Mouse (Mus musculus): ENCODE data around the gene Kif12.

Kif12 gene

DNA sequence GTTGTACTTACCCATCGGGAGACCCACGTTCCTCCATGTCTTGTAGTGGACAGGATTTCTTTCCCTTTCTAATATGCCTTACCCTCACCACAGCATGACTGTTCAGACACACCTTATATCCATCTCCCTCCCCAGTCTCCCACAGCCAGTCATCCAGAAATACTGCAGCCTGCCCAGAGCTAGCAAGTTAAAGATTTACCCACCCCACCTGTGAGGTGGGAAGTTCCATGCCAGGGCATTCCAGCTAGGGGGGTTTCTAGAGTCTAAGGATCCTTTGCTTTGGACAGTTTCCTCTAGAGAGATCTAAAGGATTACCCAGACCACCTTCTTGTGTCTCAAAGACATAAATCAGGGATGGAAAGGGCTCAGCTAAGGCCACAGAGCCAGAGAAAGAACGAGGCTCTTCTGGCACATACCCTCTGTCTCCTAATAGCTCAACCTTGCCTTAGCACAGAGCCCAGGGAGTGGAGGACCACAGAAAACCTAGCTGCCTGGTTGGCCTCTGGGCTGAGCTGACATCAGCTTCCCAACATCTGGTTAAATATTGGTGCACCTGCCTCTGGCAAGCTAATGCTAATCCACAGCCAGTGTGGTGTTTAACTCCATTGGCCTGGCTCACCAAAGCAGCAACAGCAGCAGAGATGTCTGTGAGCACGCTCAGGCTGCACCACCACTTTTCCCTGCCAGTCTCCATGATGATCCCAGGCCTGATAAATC lies at the start of gene Kif12:
TSS of gene Kif12 (minus strand) at position 163 of the 717 bp plus-strand sequence.
- DNase-seq (ENCODE audit: low read depth, low spot score) = no peak

- DNase-seq (ENCODE audit: low read depth, low spot score) = no peak
Observed at GRCm38 (mm10) chr4:63221096-63221958, 49.4 kb upstream of the Kif12 start.

DNA sequence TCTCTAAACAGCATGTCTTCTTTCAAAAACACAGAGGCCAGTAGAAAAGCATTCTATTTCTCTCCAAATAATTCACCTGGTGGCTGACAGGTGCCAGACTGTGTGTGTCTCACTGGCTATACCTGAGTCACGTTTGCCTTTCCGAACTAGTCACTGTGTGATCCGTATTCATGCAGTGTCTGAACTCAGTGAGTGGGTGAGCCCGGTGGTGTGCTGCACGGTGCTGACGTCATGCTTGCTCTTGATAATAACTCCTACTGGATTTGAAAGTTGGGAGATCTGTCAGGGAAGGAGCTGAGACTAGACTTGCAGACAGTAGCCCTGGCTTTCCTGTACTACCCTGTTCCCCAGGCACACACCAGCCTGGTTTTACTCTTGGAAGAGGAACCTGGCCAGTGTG lies 47.7 kb upstream of the Kif12 start:
- no peak for DNase-seq (ENCODE audit: low read depth, low spot score)

DNA sequence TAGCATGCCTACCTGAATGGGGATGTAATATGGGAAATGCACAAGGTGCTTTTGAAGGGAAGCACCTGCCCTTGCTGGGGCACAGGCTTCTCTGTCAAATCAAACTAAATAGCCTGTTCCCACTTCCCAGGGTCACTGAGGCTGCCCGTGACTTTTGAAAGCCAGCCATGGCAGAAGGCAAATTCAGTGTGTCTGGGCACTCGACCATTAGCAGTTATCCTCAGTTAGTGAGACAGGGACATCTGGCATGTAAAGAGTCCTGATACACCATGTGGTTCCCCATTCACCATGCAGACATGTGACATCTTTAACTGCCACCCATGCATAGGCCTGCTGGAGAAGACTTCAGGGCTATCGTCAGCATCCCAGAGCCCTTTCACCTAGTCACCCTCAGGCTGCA lies 47.1 kb upstream of the Kif12 start:
- DNase-seq (ENCODE audit: low read depth, low spot score) = no peak

- no peak for DNase-seq (ENCODE audit: low read depth, low spot score)
Observed at GRCm38 (mm10) chr4:63217513-63217912, 45.6 kb upstream of the Kif12 start.

DNA sequence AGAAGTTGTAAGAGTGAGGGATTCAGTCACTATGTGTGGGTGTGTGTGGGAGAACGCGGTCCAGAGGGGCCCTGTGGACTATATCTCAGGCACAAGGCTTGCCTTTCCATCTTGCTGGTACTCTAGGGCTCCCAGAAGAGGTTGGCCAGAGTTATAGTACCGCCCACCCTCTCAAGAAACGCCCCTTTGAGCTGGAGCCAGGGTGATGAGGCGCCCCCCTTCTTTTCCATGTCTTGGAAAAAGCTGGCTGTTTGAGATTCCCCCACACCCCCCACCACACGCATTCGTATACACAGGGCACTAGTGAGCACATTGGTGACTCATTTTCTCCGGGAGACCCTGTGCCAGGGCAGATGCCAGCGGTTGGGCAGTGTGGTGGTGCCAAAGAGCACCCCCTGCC lies 44.6 kb upstream of the Kif12 start:
- no peak for DNase-seq (ENCODE audit: low read depth, low spot score)

DNA sequence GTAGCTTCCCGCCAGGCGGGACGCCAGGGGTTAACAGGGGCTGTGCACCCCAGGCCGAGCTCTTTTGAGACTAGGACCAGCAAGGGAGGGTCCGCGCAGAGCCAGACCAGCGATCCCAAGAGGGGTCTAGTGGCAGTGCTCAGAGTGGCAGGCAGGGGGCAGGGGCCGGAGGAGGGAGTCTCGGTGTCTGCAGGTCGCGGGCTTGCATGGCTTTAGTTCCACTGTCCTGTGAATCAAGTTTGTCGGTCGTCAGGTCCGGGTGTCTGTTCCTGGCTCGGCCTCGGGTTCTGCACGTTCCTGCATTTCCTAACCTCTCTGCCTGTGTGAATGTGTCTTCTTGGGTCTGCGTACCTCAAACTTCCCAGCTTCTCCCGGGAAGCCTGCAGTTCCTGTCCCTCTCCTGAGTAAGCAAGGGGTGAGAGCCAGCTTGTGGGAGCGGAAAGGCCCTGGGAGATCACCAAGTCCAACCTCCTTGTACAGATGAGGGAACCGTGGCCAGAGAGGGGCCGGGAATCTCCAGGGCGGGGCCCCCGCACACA lies 44.1 kb upstream of the Kif12 start:
- DNase-seq (ENCODE audit: low read depth, low spot score) = no peak

GRCm38 (mm10) chr4:63215185-63215992 lies 43.5 kb upstream of the Kif12 start:
- no peak for DNase-seq (ENCODE audit: low read depth, low spot score)

DNA sequence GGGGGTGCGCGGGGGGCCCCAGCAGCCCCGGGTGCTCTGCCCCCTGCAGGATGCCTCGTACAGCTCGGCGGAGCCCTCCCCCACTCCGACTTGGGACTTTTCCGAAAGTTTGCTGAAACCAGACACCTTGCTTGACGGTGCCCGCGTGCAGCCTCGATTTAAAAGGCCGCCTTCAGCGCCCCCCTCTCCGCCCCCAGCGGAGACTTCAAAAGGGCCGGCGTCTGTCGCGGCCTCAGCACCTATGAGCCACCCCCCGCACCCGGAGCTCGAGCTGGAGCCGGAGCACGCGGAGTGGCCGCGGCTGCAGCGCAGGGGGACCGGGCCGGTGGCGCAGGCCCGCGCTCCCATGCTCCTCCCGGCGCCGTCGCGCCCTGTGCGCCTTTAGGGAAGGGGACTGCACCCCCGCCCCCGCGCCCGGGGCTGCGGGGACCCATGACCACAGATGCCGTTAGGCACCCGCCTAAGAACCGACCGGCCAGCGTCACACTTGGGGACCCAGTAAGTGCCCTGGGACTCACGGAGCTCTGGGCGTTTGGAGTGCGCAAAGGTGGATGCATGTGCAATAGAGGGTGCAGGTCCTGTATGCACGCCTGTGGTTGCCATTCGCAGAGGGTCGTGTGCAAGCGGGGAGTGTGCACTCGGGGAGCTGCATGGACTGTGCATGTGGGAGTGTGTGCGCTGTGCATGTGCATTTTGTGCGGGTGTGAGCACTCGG lies 42.1 kb upstream of the Kif12 start, which contains the start of gene Col27a1:
TSS of gene Col27a1 (plus strand) at position 98 of the 715 bp plus-strand sequence.
- no peak for DNase-seq (ENCODE audit: low read depth, low spot score)

DNA sequence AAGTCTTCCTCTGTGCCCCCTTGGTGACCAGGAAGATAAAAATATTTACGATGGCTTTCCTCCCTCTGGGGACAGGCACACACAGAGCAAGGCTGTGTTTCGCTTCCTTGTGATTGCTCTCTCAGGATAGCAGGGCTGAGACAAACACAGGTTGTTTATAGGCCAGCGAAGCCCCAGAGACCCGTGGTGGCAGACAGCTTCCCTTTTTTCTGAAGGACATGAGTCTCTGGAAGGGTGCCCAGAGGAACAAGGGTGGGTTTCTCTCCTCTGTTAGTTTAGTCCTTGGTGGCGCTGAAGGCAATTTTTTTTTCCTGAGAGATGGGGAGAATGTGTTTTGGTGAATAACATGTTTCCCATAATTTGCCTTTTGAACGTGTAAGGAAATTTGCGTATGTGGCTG lies 33.7 kb upstream of the Kif12 start:
- DNase-seq (ENCODE audit: low read depth, low spot score) = no peak

DNA sequence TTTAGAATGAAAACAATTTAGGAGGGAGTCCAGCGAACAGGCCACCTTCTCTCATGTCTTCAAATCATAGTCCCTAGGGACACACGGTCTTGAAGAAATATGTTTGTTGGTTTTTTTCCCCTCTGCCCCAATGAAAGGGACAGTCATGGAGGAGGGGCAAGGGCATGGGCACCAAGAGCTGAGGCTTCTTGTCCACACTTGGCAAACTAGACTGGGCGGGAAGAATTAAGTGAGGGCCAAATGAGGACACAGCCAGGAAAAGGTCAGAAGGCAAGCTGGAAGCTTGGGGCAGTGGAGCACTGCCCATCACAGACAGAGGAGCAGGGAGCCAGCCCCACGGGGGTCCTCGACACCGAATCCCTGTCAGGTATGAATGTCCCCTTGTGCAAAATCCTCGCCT lies 31.9 kb upstream of the Kif12 start:
- no peak for DNase-seq (ENCODE audit: low read depth, low spot score)

DNA sequence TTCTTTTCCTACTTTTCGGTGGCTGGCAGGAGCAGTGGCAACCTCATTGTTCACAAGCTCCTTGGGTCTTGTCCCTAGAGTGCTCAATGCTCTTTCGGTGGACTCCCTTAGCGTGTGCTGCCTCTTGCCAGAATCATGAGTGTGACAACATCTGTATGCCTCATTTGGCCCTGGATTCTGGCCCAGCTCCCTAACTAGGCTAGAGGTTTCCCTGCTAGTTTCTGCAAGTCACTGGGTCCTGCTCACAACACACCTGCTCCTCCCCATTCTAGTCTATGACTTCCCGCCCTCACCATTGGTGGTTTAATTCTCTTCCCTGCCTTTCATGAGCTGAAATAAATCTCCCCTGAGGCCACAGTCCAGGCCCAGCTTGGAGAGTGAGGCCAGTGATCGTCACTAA lies 27.4 kb upstream of the Kif12 start:
- DNase-seq (ENCODE audit: low read depth, low spot score) = no peak

DNA sequence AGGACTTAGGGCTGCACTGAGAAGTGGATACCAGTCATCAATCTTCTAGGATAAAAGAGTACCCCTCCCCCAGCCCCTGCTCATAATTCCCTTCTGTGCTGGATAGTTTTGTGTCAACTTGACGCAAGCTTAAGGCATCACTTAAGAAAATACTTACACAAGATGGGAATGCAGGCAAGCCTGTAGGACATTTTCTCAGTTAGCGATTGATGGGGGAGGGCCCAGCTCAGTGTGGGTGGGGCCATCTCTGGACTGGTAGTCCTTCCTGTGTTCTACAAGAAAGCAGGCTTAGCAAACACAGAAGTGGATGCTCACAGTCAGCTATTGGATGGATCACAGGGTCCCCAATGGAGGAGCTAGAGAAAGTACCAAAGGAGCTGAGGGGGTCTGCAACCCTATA lies 22.4 kb upstream of the Kif12 start:
- no peak for DNase-seq (ENCODE audit: low read depth, low spot score)

DNA sequence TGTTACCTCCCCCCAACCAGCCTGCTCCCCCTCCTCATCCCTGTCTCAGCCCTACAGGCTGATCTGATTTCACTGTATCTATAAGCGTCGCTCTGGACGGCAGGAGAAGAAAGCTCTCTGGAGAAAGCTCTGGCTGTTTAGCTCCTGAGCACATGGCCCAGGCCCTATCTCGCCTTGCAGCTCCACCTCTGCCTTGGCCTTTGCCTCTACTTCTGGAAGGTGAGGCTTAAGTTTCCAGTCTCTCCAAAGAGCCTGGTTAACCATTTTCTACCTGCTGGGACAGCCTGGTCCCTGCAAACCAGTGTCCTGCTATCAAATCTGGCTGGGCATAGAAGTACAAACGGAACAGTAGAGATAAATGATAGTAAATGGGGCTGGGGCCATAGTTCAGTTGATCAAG lies 19.7 kb upstream of the Kif12 start:
- no peak for DNase-seq (ENCODE audit: low read depth, low spot score)

GRCm38 (mm10) chr4:63186281-63186870 lies 14.4 kb upstream of the Kif12 start:
- DNase-seq (ENCODE audit: low read depth, low spot score) = no peak

DNA sequence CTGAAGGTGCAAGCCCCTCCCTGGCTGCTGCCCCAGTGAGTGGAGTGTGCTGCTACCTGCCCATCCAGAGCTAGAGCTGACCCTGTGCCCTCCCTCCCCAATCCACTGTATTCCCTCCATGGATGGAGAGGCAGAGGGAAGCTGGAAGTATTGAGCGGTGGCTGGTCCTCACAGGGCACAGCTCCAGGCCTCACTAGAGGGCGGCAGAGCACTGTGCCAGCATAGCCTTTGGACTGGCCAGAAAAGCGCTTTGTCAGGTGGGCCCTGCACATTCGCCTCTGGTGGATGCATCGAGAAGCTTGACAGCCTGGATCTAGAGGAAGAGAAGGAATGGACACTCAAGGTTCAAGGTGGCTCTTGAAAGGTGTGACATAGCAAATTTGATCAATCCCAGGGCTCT lies 9.6 kb upstream of the Kif12 start:
- no peak for DNase-seq (ENCODE audit: low read depth, low spot score)

- no peak for DNase-seq (ENCODE audit: low read depth, low spot score)
Observed at GRCm38 (mm10) chr4:63171122-63171521, 809 bp downstream of the Kif12 start.

DNA sequence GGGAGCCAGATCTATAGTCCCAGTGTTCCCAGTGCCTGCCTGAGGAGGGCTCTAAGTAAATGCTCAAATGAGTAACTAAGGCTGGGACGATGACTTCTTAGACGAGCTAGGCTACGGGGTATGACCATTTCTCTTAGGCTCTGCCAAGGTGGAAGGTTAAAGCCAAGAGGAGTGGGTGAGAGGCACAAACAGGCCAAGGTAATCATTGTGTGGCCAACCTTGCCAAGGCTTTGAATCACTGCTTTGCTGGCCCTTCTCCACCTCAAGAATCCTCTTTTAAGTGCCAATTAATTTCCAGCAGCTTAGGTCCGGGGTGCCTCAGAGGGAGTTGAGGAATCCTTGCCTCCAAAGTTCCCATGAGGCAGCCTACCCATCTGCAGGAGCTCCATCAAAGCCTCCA lies 1.9 kb downstream of the Kif12 start:
- DNase-seq (ENCODE audit: low read depth, low spot score) = no peak

GRCm38 (mm10) chr4:63166323-63166722 lies 5.6 kb downstream of the Kif12 start:
- DNase-seq (ENCODE audit: low read depth, low spot score) = no peak

DNA sequence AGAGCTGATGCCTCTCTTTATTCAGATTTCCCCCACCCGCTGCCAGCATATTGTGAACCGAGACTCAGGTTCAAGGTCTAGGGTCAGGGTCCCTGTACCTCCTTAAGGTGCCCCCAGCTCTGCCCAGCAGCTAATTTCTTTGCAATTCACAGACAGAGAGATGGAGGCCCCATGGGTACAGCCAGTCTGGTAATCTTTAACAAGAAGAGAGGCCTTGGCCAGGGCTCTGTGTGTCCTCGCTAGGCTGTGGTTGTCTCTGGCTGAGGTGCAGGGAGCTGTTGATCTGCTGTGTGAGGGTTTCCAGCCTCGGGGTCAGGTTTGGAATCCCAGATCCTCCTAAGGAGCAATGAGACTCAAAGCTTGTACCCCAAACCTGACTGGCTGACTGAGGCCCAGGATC lies 6.3 kb downstream of the Kif12 start:
- DNase-seq (ENCODE audit: low read depth, low spot score) = no peak
